Mouse (Mus musculus) olfactory bulb, adult 2 months (tissue): Measurements from ENCODE around the gene Mfsd4b1. TPM values are rescaled to one million over a fixed set of nuclear protein-coding genes. Genes with fewer than 3 reads are reported as not detected.

Experiments
- H3K27ac ChIP-seq: fragments of 200-500 bp; 2 replicates; pipeline ENCODE4 v1.5.1; 2012; ENCODE audit warnings: low read depth, low read length; ENCODE audit not compliant: insufficient read depth
- H3K4me1 ChIP-seq: fragments of 200-500 bp; 2 replicates; pipeline ENCODE4 v1.6.1; 2012; ENCODE audit warnings: low read length; ENCODE audit not compliant: control insufficient read depth, insufficient read depth
- H3K4me3 ChIP-seq: fragments of 200-500 bp; 2 replicates; pipeline ENCODE4 v1.5.1; 2012; ENCODE audit warnings: mild to moderate bottlenecking, low read depth, low read length, moderate library complexity; ENCODE audit not compliant: insufficient read depth
- CTCF ChIP-seq: fragments of 200-500 bp; IDR thresholded peaks from 2 replicates; pipeline ENCODE4 v1.5.1; 2012; ENCODE audit warnings: low read depth, mild to moderate bottlenecking, low read length, moderate library complexity; ENCODE audit not compliant: insufficient read depth
- POLR2A ChIP-seq: fragments of 200-500 bp; IDR thresholded peaks from 2 replicates; pipeline ENCODE4 v1.6.1; 2012; ENCODE audit warnings: mild to moderate bottlenecking, low read depth, low read length, moderate library complexity; ENCODE audit not compliant: insufficient read depth
- WGBS: fragments of 180-500 bp; shearing (Covaris S2); methylation state at CpG from one replicate; pipeline ENCODE4 v1.1.7; 2018; 5-methylcytosine and 5-hydroxymethylcytosine counted together
- polyA plus RNA-seq: library from polyadenylated mRNA; stranded (reverse); fragments of >200 nt; gene quantifications from 2 replicates; pipeline ENCODE4 v1.2.4, GENCODE M21; 2012; ENCODE audit warnings: low replicate concordance; ENCODE audit not compliant: missing spikeins, insufficient read depth, insufficient read length

Mfsd4b1 gene
- not detected in 2 replicates for polyA plus RNA-seq

DNA sequence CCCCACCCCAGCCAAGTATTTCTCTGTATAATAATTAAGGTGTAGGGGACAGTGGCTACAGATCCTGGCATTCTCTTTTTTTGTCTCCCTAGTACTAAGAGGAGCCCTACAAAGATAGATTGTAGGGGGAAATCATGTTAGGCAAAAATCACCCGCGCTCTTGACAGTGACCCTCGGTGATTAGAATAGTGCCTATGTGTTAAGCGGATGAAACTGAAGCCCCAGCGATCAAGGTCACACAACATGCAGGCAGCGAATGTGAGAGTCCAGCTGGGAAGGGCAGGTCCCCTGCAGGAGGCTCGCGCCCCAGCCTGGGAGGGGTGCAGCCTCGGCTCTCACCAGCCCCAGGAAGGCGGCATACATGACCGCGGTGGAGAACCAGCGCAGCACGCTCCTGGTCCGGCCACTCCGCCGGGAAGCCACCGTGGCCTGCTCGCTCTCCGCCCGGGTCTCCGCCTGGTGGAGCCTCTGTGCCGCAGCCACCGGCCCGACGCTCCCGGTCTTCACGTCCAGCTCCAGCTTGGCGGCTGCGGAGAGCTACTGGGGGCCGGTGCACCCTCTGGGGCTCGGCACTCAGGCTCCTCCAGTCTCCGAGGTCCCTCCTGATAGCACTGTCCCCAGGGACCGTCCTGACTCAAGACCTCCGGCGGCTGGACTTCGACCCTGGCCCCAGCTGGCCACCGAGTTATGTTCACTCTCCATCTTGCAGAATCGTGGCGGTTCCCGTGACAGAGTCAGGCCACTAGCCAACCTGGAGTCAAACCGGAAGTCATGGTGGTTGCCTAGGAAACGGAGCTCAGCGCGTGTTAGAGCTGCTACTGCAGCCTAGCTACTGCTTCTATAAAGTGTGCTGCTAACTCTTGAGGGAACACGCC, at the start of gene Mfsd4b1:
TSS of gene Mfsd4b1 (minus strand) at position 715 of the 875 bp plus-strand sequence.
- no peak for TF ChIP-seq CTCF
- peak; percentile 59 for TF ChIP-seq POLR2A
- Histone ChIP-seq H3K27ac (peak within 1 kb of the TSS; percentile 70), H3K4me3 (peak within 1 kb of the TSS; percentile 57), H3K4me1 (peaks cover 9% of the 10 kb centered on the region)
- under 1% methylated on average over 46 of the region's 46 CpGs for WGBS

DNA sequence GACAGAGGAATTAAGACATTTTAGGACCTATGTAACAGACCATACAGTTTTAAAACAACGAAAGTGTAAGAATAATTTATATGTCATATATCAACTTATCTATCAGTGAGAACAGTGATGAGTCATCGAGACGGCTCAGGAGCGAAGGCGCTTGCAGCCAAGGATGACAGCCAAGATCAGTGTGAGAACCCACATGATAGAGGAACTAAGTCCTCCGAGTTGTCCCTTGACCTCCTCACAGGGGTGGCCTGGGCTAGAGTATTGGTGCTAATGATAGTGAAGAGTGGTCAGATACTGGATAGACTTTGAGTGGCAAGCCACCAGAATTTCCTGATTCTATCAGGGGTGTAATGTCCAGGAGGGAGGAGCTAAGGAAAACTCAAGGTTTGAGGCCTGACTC, 48.5 kb upstream of the Mfsd4b1 start:
- Histone ChIP-seq H3K4me3 (no peak overlapping the region), H3K27ac (no peak overlapping the region), H3K4me1 (0 out of 2 replicates have a peak, but pooled peaks cover under 1% of the 10 kb centered on the region)
- no peak for TF ChIP-seq POLR2A
- TF ChIP-seq CTCF, result no peak
- WGBS, result 91% methylated on average over 6 of the region's 6 CpGs

DNA sequence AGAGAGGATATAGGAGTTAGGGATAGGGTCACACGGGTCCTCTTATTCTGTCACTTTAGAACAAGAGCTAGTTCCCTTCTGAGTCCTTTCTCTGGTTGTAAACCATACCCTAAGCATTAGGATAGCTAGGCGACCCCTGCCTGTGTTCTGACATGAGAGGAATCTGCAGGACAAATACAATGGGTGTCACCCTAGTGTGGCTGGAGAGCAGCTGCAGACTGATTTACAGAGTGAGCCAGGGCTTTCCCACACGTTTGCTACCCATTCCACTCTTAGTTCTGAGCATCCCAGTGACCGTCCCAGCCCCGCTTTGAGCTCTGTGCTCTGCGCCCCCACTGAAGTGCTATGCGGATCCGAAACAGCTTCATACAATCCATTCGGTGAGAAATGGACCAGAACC, 45.6 kb upstream of the Mfsd4b1 start:
- no peak overlapping the region for H3K4me3 ChIP-seq
- TF ChIP-seq CTCF (no peak), POLR2A (no peak)
- no peak overlapping the region for H3K27ac ChIP-seq
- WGBS, result 80% methylated on average over 9 of the region's 9 CpGs
- H3K4me1 ChIP-seq, result peaks cover 3% of the 10 kb centered on the region; the same call in 1 of the 2 replicates

DNA sequence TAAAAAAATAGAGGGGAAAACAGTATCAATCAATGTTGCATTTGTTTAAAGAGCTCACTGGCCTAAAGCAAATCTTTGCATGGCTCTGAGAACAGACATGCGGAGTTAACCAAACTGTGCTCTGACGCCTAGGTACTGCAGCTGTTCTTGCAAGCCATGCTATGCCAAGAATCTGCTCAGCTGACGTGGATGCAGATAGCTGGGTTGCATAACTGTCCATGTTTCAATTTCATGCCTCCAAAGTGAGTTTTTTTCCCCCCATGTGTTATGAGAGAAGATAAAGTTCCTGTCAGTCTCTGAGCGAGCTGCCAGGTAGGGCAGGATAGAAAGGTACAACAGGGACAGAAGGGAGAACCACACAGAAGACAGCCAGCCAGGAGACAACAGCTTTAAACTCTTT, 44.2 kb upstream of the Mfsd4b1 start:
- Histone ChIP-seq H3K4me1 (peaks cover 3% of the 10 kb centered on the region; the same call in 1 of the 2 replicates), H3K27ac (no peak overlapping the region), H3K4me3 (no peak overlapping the region)
- TF ChIP-seq POLR2A (no peak), CTCF (no peak)
- WGBS, result 71% methylated on average over 4 of the region's 4 CpGs

DNA sequence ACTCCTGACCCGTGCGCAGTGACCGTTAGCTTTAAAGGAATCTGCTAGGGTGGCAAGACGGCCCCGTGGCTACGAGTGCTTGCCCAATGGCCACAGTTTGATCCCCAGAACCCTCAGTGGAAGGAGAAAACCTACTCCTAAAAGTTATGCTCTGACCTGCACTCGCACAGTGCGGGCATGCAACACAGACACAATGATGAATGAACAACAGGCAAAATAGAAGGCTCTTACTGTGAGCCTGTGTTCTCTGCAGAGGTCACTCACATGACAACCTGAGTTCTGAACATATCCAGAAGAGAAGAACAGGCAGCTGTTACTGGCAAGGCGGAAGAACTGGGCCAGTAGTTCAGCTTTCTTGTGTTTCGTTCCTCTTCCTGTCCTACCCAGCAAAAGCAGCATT, 43.5 kb upstream of the Mfsd4b1 start:
- WGBS, result 87% methylated on average over 10 of the region's 10 CpGs
- Histone ChIP-seq H3K27ac (no peak overlapping the region; the same call in 1 of the 2 replicates), H3K4me3 (no peak overlapping the region), H3K4me1 (peaks cover 3% of the 10 kb centered on the region; the same call in 1 of the 2 replicates)
- TF ChIP-seq POLR2A, result no peak
- no peak for TF ChIP-seq CTCF

DNA sequence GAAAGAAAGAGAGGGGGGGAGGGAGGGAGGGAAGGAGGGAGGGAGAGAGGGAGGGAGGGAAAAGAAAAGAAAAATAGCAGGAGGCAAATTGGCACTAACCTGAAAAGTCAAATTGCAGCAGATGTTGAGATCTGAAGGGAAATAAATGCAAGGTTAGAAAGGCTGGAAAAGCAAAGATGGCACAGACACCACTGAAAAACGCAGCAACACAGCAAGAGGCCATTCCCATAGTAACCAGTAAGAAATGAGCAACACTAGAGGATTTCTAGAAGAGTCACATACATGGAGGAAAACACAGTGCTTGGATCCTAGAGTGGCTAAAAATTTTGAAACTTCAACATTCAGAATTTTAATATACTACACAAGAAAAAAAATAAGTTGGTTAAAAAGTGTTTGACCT, 42.5 kb upstream of the Mfsd4b1 start:
- H3K4me1 ChIP-seq, result peaks cover 3% of the 10 kb centered on the region; the same call in 1 of the 2 replicates
- TF ChIP-seq POLR2A, result no peak
- no peak for TF ChIP-seq CTCF
- WGBS, result 9% methylated on average over 1 of the region's 1 CpGs
- H3K4me3 ChIP-seq, result no peak overlapping the region
- H3K27ac ChIP-seq, result no peak overlapping the region

DNA sequence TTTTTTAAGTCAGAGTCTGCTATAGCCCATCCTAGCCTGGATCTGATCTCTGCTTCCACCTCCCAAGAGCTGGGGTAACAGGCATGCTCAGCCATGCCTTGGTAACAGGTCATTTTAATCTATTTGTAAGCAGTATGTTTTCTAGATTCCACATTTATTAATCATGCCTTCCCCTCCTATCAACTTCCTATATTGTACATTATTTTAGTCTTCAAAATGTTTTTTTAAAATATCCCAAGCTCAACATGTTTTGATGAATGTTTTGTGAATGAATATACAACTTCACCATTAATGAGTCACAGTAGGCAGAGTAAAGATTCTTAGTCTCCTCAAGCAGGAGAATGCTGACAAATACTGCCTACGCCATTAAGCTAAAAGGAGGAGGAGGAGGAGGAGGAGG, 42.0 kb upstream of the Mfsd4b1 start:
- peaks cover 3% of the 10 kb centered on the region; the same call in 1 of the 2 replicates for H3K4me1 ChIP-seq
- WGBS, result 25% methylated on average over 1 of the region's 1 CpGs
- TF ChIP-seq CTCF (no peak), POLR2A (no peak)
- no peak overlapping the region for H3K27ac ChIP-seq
- H3K4me3 ChIP-seq, result no peak overlapping the region

DNA sequence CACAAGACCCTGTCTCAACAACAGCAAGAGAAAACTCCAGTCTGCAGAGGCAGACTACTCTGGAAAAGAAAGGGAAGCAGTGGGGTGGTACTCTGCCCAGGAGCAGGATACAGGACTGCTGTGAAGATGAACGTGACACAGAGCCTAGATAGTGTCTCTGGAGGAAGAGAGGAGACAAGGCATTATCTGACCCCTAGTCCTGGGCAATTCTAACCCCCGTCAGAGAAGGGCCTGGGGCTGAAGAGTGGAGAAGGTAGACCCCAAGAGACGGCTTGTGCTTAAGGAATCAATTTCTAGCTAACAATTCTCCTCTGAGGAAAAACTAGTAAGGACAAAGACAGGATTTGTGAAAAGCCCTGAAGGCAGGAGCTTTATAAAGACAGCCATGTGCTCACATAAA, 40.3 kb upstream of the Mfsd4b1 start:
- Histone ChIP-seq H3K4me1 (peaks cover 3% of the 10 kb centered on the region; the same call in 1 of the 2 replicates), H3K4me3 (no peak overlapping the region), H3K27ac (no peak overlapping the region)
- WGBS, result 77% methylated on average over 3 of the region's 3 CpGs
- no peak for TF ChIP-seq POLR2A
- TF ChIP-seq CTCF, result no peak

DNA sequence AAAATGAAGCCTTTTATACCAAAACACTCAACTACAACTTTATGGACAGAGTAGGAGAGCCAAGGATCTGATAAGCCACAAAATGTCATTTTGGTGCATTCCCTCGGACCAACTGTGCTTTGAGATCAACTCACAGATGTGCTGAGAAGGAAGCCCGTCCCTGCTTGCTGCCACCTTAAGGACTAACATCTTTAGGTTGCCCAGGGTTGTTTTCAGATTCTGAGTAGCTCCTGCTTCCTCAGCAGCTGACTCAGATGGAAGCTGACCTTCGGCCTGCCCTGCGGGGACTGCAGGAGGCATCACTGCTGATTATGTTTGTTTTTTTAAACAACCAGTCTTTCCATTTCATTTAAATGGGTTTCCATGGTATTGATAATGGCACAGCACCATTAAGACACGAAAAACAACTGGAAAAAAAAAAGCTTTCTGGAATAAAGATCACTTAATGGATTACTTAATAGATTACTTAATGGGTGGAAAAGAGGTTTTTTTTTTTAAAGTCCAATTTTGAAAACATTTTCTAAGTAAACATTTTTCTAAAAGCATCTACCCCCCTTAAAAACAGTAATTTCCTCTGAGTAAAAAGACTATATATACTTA, 38.3 kb upstream of the Mfsd4b1 start:
- no peak overlapping the region for H3K27ac ChIP-seq
- no peak for TF ChIP-seq CTCF
- no peak for TF ChIP-seq POLR2A
- WGBS, result 71% methylated on average over 5 of the region's 5 CpGs

More for the DNA sequence above, 38.3 kb upstream of the Mfsd4b1 start:
- H3K4me1 ChIP-seq, result peaks cover 4% of the 10 kb centered on the region
- no peak overlapping the region for H3K4me3 ChIP-seq
